Mouse (Mus musculus) liver, postnatal 0 days (tissue): ENCODE measurements around the gene Ccdc122.

Source experiments
- CTCF ChIP-seq: sonication (generic); IDR thresholded peaks from 2 replicates; pipeline ENCODE4 v1.5.1; 2016; ENCODE audit warnings: antibody characterized with exemption, low read depth
- EP300 ChIP-seq: IDR thresholded peaks from 2 replicates; pipeline ENCODE4 v1.6.1; 2016; ENCODE audit warnings: antibody characterized with exemption, low read depth, mild to moderate bottlenecking

GRCm38 (mm10) chr14:77156911-77157504 is 120.4 kb downstream of the Ccdc122 start:
- TF ChIP-seq CTCF (no peak), EP300 (no peak)
